ENCODE assay signal across 15 mouse cellular contexts in genomic region chr19:17408591-17408990, GRCm38 (mm10).
"Had no signal": no experiment of that assay in that cellular context is flagged by ENCODE, and none has a peak within 500 bp of the region (broad histone marks: within the 10 kb centered on the region; RNA-seq: fewer than 3 reads in every experiment).

No protein-coding gene starts in this region.

- H3K36me3 ChIP-seq: kidney, embryonic 15.5 days; limb, embryonic 10.5 days; midbrain, embryonic 13.5 days; neural tube, embryonic 15.5 days had no signal

- DNase-seq: kidney, adult 2 months; kidney, postnatal 14 days; lung, adult 2 months; lung, postnatal 36 days; right cerebral cortex, postnatal 4 days; spleen, adult 18-20 months; thymus, adult 2 months; thymus, postnatal 25 days had no signal

- H3K9me3 ChIP-seq: limb, embryonic 10.5 days; midbrain, embryonic 13.5 days; neural tube, embryonic 15.5 days had no signal

- H3K27ac ChIP-seq: kidney, embryonic 15.5 days; limb, embryonic 10.5 days; midbrain, embryonic 13.5 days; neural tube, embryonic 15.5 days had no signal

- H3K4me3 ChIP-seq: kidney, embryonic 15.5 days; limb, embryonic 10.5 days; midbrain, embryonic 13.5 days; myocyte; neural tube, embryonic 15.5 days had no signal

- H3K27me3 ChIP-seq: kidney, embryonic 15.5 days; midbrain, embryonic 13.5 days; neural tube, embryonic 15.5 days had no signal

- H3K9ac ChIP-seq: kidney, embryonic 15.5 days; midbrain, embryonic 13.5 days; neural tube, embryonic 15.5 days had no signal

- ATAC-seq: inflammation-experienced regulatory T-cells, adult 6 months; lung, postnatal 0 days; midbrain, embryonic 13.5 days had no signal

- H3K4me1 ChIP-seq: kidney, embryonic 15.5 days; limb, embryonic 10.5 days; midbrain, embryonic 13.5 days; neural tube, embryonic 15.5 days had no signal

- H3K4me2 ChIP-seq: kidney, embryonic 15.5 days; midbrain, embryonic 13.5 days; neural tube, embryonic 15.5 days had no signal
